ENCODE assay signal across 8 mouse cellular contexts in genomic region chr7:48788348-48788747, GRCm38 (mm10). TPM values are rescaled to one million over a fixed set of nuclear protein-coding genes. Genes with fewer than 3 reads are reported as not detected.
DNase-seq lines count a peak whose midpoint lies in the region; ATAC-seq and TF ChIP-seq lines count a peak whose summit lies in the region.

No protein-coding gene starts in this region.

- TF ChIP-seq EP300 in stomach, postnatal 0 days (optimal IDR thresholded peaks at IDR 0.05), result no peak

- H3K4me3 ChIP-seq in heart, embryonic 12.5 days, result peak overlapping the region; percentile 97
- H3K4me3 ChIP-seq in hindbrain, embryonic 14.5 days (replicated peaks; ENCODE audit: low read length), result peak overlapping the region; percentile 64
- peak overlapping the region; percentile 76 for H3K4me3 ChIP-seq in stomach, postnatal 0 days (ENCODE audit: low read depth, low read length)

- no peaks in the 10 kb centered on the region for H3K9me3 ChIP-seq in heart, embryonic 12.5 days (replicated peaks)
- no peaks in the 10 kb centered on the region for H3K9me3 ChIP-seq in hindbrain, embryonic 14.5 days (ENCODE audit: control insufficient read depth, low read length)
- no peaks in the 10 kb centered on the region for H3K9me3 ChIP-seq in stomach, postnatal 0 days (ENCODE audit: control insufficient read depth, low read length)

- no peak overlapping the region for H3K9ac ChIP-seq in heart, embryonic 12.5 days
- no peak overlapping the region for H3K9ac ChIP-seq in hindbrain, embryonic 14.5 days
- no peak overlapping the region for H3K9ac ChIP-seq in stomach, postnatal 0 days (ENCODE audit: low read length)

- no peak for DNase-seq in heart, postnatal 4 days
- no peak for DNase-seq in hindbrain, embryonic 14.5 days (ENCODE audit: low spot score)
- DNase-seq in lung, postnatal 36 days, result peak; percentile 50
- no peak for DNase-seq in stomach, postnatal 0 days (ENCODE audit: low spot score)
- DNase-seq in thymus, postnatal 36 days, result no peak
- DNase-seq in layer of hippocampus, postnatal 36 days, result no peak

- no peak for TF ChIP-seq CTCF in stomach, postnatal 0 days (IDR thresholded peaks at IDR 0.05; ENCODE audit: low read depth)

- H3K27me3 ChIP-seq in heart, embryonic 12.5 days (replicated peaks), result no peaks in the 10 kb centered on the region
- no peaks in the 10 kb centered on the region for H3K27me3 ChIP-seq in hindbrain, embryonic 14.5 days (ENCODE audit: control insufficient read depth, insufficient read depth, low read length)
- no peaks in the 10 kb centered on the region for H3K27me3 ChIP-seq in stomach, postnatal 0 days (ENCODE audit: control insufficient read depth, insufficient read depth, low read length)

- H3K27ac ChIP-seq in heart, embryonic 12.5 days (ENCODE audit: poor library complexity, severe bottlenecking), result 0 out of 2 replicates have a peak overlapping the region, but pooled peaks have one; percentile 6
- no peak overlapping the region for H3K27ac ChIP-seq in hindbrain, embryonic 14.5 days
- 0 out of 2 replicates have a peak overlapping the region, but pooled peaks have one; percentile 24 for H3K27ac ChIP-seq in stomach, postnatal 0 days (replicated peaks)

- WGBS in heart, embryonic 12.5 days, result 53% methylated on average over 3 of the region's 3 CpGs
- WGBS in hindbrain, embryonic 14.5 days, result 64% methylated on average over 3 of the region's 3 CpGs
- WGBS in stomach, postnatal 0 days, result 61% methylated on average over 3 of the region's 3 CpGs

- H3K36me3 ChIP-seq in heart, embryonic 12.5 days, result no peaks in the 10 kb centered on the region
- H3K36me3 ChIP-seq in hindbrain, embryonic 14.5 days (replicated peaks; ENCODE audit: control insufficient read depth, insufficient read depth), result no peaks in the 10 kb centered on the region; the same call in 1 of the 2 replicates
- H3K36me3 ChIP-seq in stomach, postnatal 0 days (ENCODE audit: control insufficient read depth, insufficient read depth, low read length), result no peaks in the 10 kb centered on the region

- peak overlapping the region; percentile 82 for H3K4me2 ChIP-seq in heart, embryonic 12.5 days
- H3K4me2 ChIP-seq in hindbrain, embryonic 14.5 days (replicated peaks), result peak overlapping the region; percentile 52
- H3K4me2 ChIP-seq in stomach, postnatal 0 days (replicated peaks; ENCODE audit: low read depth), result peak overlapping the region; percentile 85

- H3K4me1 ChIP-seq in heart, embryonic 12.5 days (replicated peaks), result peaks cover 9% of the 10 kb centered on the region
- H3K4me1 ChIP-seq in hindbrain, embryonic 14.5 days (replicated peaks; ENCODE audit: control insufficient read depth, insufficient read depth, low read length), result peaks cover 19% of the 10 kb centered on the region
- H3K4me1 ChIP-seq in stomach, postnatal 0 days (replicated peaks; ENCODE audit: control insufficient read depth, insufficient read depth), result no peaks in the 10 kb centered on the region

- no peak for ATAC-seq in heart, embryonic 12.5 days (ENCODE audit: insufficient number of reproducible peaks, low FRiP score)
- ATAC-seq in common myeloid progenitor, adult 5-6 weeks (replicated peaks; ENCODE audit: low read depth, poor library complexity, severe bottlenecking), result peak; percentile 57
- ATAC-seq in hindbrain, embryonic 14.5 days (ENCODE audit: low FRiP score), result 0 out of 2 replicates have a peak, but pooled peaks have one; percentile 1
- ATAC-seq in stomach, postnatal 0 days (ENCODE audit: low FRiP score, low TSS enrichment), result no peak

RNA-seq across cellular contexts. Expression of gene Zdhhc13, which starts 0.5 kb away (rescaled TPM):
- 36.1 and 41.9 TPM in 2 replicates for polyA plus RNA-seq in heart, embryonic 12.5 days (2016; fragmentation: Nextera tagmentation; extraction: Ambion mirVana)
- total RNA-seq in heart, postnatal 4 days (2021), result 10 to 100 TPM; 21.2 to 22.6 TPM
- total RNA-seq in common myeloid progenitor, adult 5-6 weeks (2017), result 41.8 and 52.3 TPM in 2 replicates
- 44.1 and 45.1 TPM in 2 replicates for polyA plus RNA-seq in hindbrain, embryonic 14.5 days (2014; fragmentation: Nextera tagmentation; extraction: Ambion mirVana)
- 33.3 and 34.0 TPM in 2 replicates for polyA plus RNA-seq in stomach, postnatal 0 days (2015; fragmentation: Nextera tagmentation; extraction: Ambion mirVana)
- 10 to 100 TPM; 21.4 to 23.4 TPM for total RNA-seq in layer of hippocampus, postnatal 36 days (2021)

RNA-seq across cellular contexts. Expression of gene Csrp3, which starts 59.5 kb away (rescaled TPM):
- polyA plus RNA-seq in heart, embryonic 12.5 days (2016; fragmentation: Nextera tagmentation; extraction: Ambion mirVana), result 1,088 and 1,135 TPM in 2 replicates
- 1,000 to 10,000 TPM; 1,381 to 1,460 TPM for total RNA-seq in heart, postnatal 4 days (2021)
- 8.3 and 20.8 TPM in 2 replicates for total RNA-seq in common myeloid progenitor, adult 5-6 weeks (2017)
- polyA plus RNA-seq in hindbrain, embryonic 14.5 days (2014; fragmentation: Nextera tagmentation; extraction: Ambion mirVana), result not detected in 2 replicates
- 0.22 and 0.73 TPM in 2 replicates for polyA plus RNA-seq in stomach, postnatal 0 days (2015; fragmentation: Nextera tagmentation; extraction: Ambion mirVana)
- total RNA-seq in layer of hippocampus, postnatal 36 days (2021), result not detected

Comparison
In these comparisons a context has a peak if more than half of its experiments do, and no peak if none do; other contexts are left out.
1. ATAC-seq: peak in common myeloid progenitor, adult 5-6 weeks (single experiment) and hindbrain, embryonic 14.5 days (single experiment); none in heart, embryonic 12.5 days (single experiment) and stomach, postnatal 0 days (single experiment).
2. RNA of gene Csrp3, which starts 59.5 kb away (total RNA-seq): 1,381 to 1,460 TPM in heart, postnatal 4 days; 8.3 to 20.8 TPM in common myeloid progenitor, adult 5-6 weeks and not detected in layer of hippocampus, postnatal 36 days; every median in the first group is over 10 times any median in the second.
3. Peak in every context shown above with its lines, with median percentiles within 50 percentile points of each other: H3K4me2 ChIP-seq and H3K4me3 ChIP-seq.